Mouse (Mus musculus) CH12.LX (cell line): Measurements from ENCODE around the gene Erbb2. TPM values are rescaled to one million over a fixed set of nuclear protein-coding genes. Genes with fewer than 3 reads are reported as not detected.

Source experiments
- DNase-seq: peaks from one replicate; pipeline ENCODE4 v3.0.0-alpha.2; 2013; ENCODE audit errors: extremely low read depth
- H3K27ac ChIP-seq: 2 replicates; pipeline ENCODE4 v1.5.1; 2012; ENCODE audit warnings: low read depth, mild to moderate bottlenecking, control low read depth, moderate library complexity; ENCODE audit not compliant: insufficient read depth
- H3K27me3 ChIP-seq: replicated peaks from 2 replicates; pipeline ENCODE3; 2012; ENCODE audit warnings: inconsistent platforms
- H3K36me3 ChIP-seq, 2 experiments: replicated peaks in 1 of 2; 2 replicates each; pipeline versions ENCODE3 to v1.6.1; 2012; ENCODE audit warnings: inconsistent platforms in 1 of 2, low read length in 1 of 2, mild to moderate bottlenecking in 1 of 2, mixed read lengths in 1 of 2, moderate library complexity in 1 of 2; ENCODE audit not compliant: control insufficient read depth in 1 of 2, insufficient read depth in 1 of 2
- H3K4me1 ChIP-seq, 2 experiments: 2 replicates each; pipeline ENCODE4 v1.6.1; 2012; ENCODE audit warnings: inconsistent platforms in 1 of 2, moderate library complexity in 1 of 2; ENCODE audit not compliant: insufficient read depth in 2 of 2, control insufficient read depth in 1 of 2
- H3K4me2 ChIP-seq: 2 replicates; pipeline ENCODE4 v1.6.1; 2012; ENCODE audit warnings: low read depth, mild to moderate bottlenecking, control low read depth; ENCODE audit not compliant: poor library complexity, insufficient read depth, severe bottlenecking
- H3K4me3 ChIP-seq, 3 experiments: fragments of 150-350 bp in 1 of 3; sonication (generic) in 1 of 3; replicated peaks in 1 of 3; 2 replicates each; pipeline versions ENCODE3 to v1.5.1; 2011 to 2012; ENCODE audit warnings: low read depth in 2 of 3, low read length in 2 of 3, mild to moderate bottlenecking in 2 of 3, moderate library complexity in 2 of 3, control low read depth in 1 of 3, improper control_type of control experiment in 1 of 3, inconsistent platforms in 1 of 3, mixed read lengths in 1 of 3; ENCODE audit not compliant: poor library complexity in 1 of 3
- H3K79me2 ChIP-seq: replicated peaks from 2 replicates; pipeline ENCODE4 v1.6.1; 2012; ENCODE audit warnings: mild to moderate bottlenecking, moderate library complexity; ENCODE audit not compliant: control insufficient read depth, poor library complexity, insufficient read depth, severe bottlenecking; ENCODE audit errors: extremely low read depth
- H3K9ac ChIP-seq: 2 replicates; pipeline ENCODE4 v1.6.1; 2012; ENCODE audit warnings: low read depth, mild to moderate bottlenecking, control low read depth, moderate library complexity; ENCODE audit not compliant: insufficient read depth
- H3K9me3 ChIP-seq: replicated peaks from 2 replicates; pipeline ENCODE3; 2012; ENCODE audit warnings: low read length, inconsistent platforms, mixed read lengths
- BHLHE40 ChIP-seq: IDR thresholded peaks from 2 replicates; pipeline ENCODE4 v1.6.1; 2011; ENCODE audit warnings: mild to moderate bottlenecking, low read depth, low read length, improper control_type of control experiment
- CHD1 ChIP-seq: IDR thresholded peaks from 2 replicates; pipeline ENCODE4 v1.6.1; 2012; ENCODE audit warnings: low read depth, low read length, improper control_type of control experiment, inconsistent platforms
- CTCF ChIP-seq, 2 experiments: IDR thresholded peaks in 1 of 2; conservative IDR thresholded peaks in 1 of 2; 2 replicates each; pipeline ENCODE4 v1.5.1; 2011 to 2012; ENCODE audit warnings: low read depth in 2 of 2, low read length in 2 of 2, improper control_type of control experiment in 1 of 2, inconsistent platforms in 1 of 2, mild to moderate bottlenecking in 1 of 2, moderate library complexity in 1 of 2
- E2F4 ChIP-seq: IDR thresholded peaks from 2 replicates; pipeline ENCODE4 v1.6.1; 2011; ENCODE audit warnings: low read depth, low read length, improper control_type of control experiment; ENCODE audit not compliant: insufficient replicate concordance
- EP300 ChIP-seq: IDR thresholded peaks from 2 replicates; pipeline ENCODE4 v1.6.1; 2011; ENCODE audit warnings: low read length, improper control_type of control experiment
- HCFC1 ChIP-seq: IDR thresholded peaks from 2 replicates; pipeline ENCODE4 v1.6.1; 2012; ENCODE audit warnings: low read depth, mild to moderate bottlenecking, inconsistent platforms, low read length, improper control_type of control experiment
- KAT2A ChIP-seq: IDR thresholded peaks from 2 replicates; pipeline ENCODE4 v1.6.1; 2012; ENCODE audit warnings: low read length, improper control_type of control experiment, inconsistent platforms; ENCODE audit not compliant: insufficient replicate concordance
- MAZ ChIP-seq: IDR thresholded peaks from 2 replicates; pipeline ENCODE4 v1.6.1; 2012; ENCODE audit warnings: low read depth, mild to moderate bottlenecking, inconsistent platforms, low read length, improper control_type of control experiment, moderate library complexity
- MXI1 ChIP-seq: IDR thresholded peaks from 2 replicates; pipeline ENCODE4 v1.6.1; 2011; ENCODE audit warnings: mild to moderate bottlenecking, low read depth, low read length, improper control_type of control experiment
- NELFE ChIP-seq: IDR thresholded peaks from 2 replicates; pipeline ENCODE4 v1.6.1; 2011; ENCODE audit warnings: low read depth, low read length, improper control_type of control experiment
- NRF1 ChIP-seq: IDR thresholded peaks from 2 replicates; pipeline ENCODE4 v1.6.1; 2014; ENCODE audit warnings: low read depth, mild to moderate bottlenecking, inconsistent platforms, low read length, improper control_type of control experiment, moderate library complexity
- PAX5 ChIP-seq: IDR thresholded peaks from 2 replicates; pipeline ENCODE4 v1.6.1; 2012; ENCODE audit warnings: low read length, inconsistent platforms, mixed read lengths
- POLR2AphosphoS2 ChIP-seq: IDR thresholded peaks from 2 replicates; pipeline ENCODE4 v1.6.1; 2011; ENCODE audit warnings: low read depth, low read length, improper control_type of control experiment
- RAD21 ChIP-seq: IDR thresholded peaks from 2 replicates; pipeline ENCODE4 v1.6.1; 2011; ENCODE audit warnings: low read depth, mild to moderate bottlenecking, low read length, improper control_type of control experiment, moderate library complexity
- TBP ChIP-seq: conservative IDR thresholded peaks from 2 replicates; pipeline ENCODE4 v1.6.1; 2011; ENCODE audit warnings: low read depth, low read length, improper control_type of control experiment
- TCF12 ChIP-seq: IDR thresholded peaks from 2 replicates; pipeline ENCODE4 v1.6.1; 2014; ENCODE audit warnings: low read depth, mild to moderate bottlenecking, inconsistent platforms, low read length, improper control_type of control experiment
- UBTF ChIP-seq: IDR thresholded peaks from 2 replicates; pipeline ENCODE4 v1.6.1; 2012; ENCODE audit warnings: low read depth, mild to moderate bottlenecking, inconsistent platforms, low read length, improper control_type of control experiment, moderate library complexity
- USF1 ChIP-seq: IDR thresholded peaks from 2 replicates; pipeline ENCODE4 v1.6.1; 2014; ENCODE audit warnings: low read depth, mild to moderate bottlenecking, inconsistent platforms, low read length, improper control_type of control experiment
- USF2 ChIP-seq: conservative IDR thresholded peaks from 2 replicates; pipeline ENCODE4 v1.6.1; 2011; ENCODE audit warnings: low read depth, low read length, improper control_type of control experiment
- ZC3H11A ChIP-seq: IDR thresholded peaks from 2 replicates; pipeline ENCODE4 v1.6.1; 2012; ENCODE audit warnings: low read depth, mild to moderate bottlenecking, inconsistent platforms, low read length, improper control_type of control experiment
- dilution Hi-C: fragments of 300-500 bp; cut with MboI; formaldehyde crosslinking; loops from 2 replicates; pipeline ENCODE4 v1.14.3; 2020; ENCODE audit warnings: low sequenced_read_pairs; ENCODE audit not compliant: extremely low pct_unique_long_range_greater_than_20kb, extremely low pct_ligation_motif_present
- in situ Hi-C: fragments of 300-500 bp; cut with MboI; formaldehyde crosslinking; loops from 3 replicates; pipeline ENCODE4 v1.14.3; 2019; ENCODE audit warnings: low sequenced_read_pairs, low pct_ligation_motif_present, low pct_unique_long_range_greater_than_20kb, mixed read lengths
- polyA plus RNA-seq: library from polyadenylated mRNA; unstranded; fragments of >175 nt; gene quantifications from 2 replicates; pipeline ENCODE4 v1.2.1, GENCODE M21; 2012; ENCODE audit warnings: low read depth; ENCODE audit not compliant: insufficient read length
- total RNA-seq, 2 experiments: library from RNA; depleted of rRNA; stranded (reverse); fragments of 300-350 nt in 1 of 2; fragments of >200 nt in 1 of 2; gene quantifications; 2 replicates each; pipeline ENCODE4 v1.2.3; 2012 to 2014

Erbb2 gene
- total and polyA plus RNA-seq, 3 experiments = 0.06 to 0.17 TPM; not detected in 1

DNA sequence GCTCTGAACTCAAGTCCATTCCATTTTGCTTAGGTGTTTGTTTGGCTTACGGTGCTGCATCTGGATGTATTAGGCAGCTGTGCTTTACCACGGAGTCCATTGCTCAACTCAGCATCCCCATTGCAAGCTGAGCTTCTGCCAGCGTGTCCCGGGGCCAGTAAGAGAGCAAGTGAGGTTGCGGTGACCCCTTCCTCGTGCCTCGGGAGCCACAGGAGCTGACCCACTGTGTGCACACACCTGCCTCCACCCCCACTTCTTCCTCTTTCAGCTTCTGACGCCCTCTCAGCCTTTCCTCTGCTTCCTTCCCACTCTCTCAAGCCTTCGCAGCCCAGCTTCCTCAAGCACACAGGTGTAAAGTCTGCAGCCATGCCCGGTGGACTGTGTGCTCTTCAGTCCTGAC, 46.0 kb upstream of the Erbb2 start:
- no peak overlapping the region for H3K4me3 ChIP-seq
- no peaks in the 10 kb centered on the region for H3K27me3 ChIP-seq
- DNase-seq = no peak
- in situ Hi-C loops (no loop called here), dilution Hi-C loops (no loop called here)
- H3K27ac ChIP-seq = no peak overlapping the region
- no peaks in the 10 kb centered on the region; the same call in 1 of the 2 replicates for H3K79me2 ChIP-seq
- peaks cover 0 to 55% of the 10 kb centered on the region in 2 experiments for H3K36me3 ChIP-seq
- peaks cover 0 to 11% of the 10 kb centered on the region in 2 experiments; a peak in 2 of 4 replicates for H3K4me1 ChIP-seq
- TF ChIP-seq E2F4 = no peak
- no peak for TF ChIP-seq KAT2A
- TF ChIP-seq HCFC1 = no peak
- no peak for TF ChIP-seq POLR2AphosphoS2
- no peak for TF ChIP-seq USF1
- no peak for TF ChIP-seq NRF1
- no peak for TF ChIP-seq MAZ
- TF ChIP-seq CHD1 = no peak
- no peak for TF ChIP-seq TBP
- no peak for TF ChIP-seq CTCF (conservative IDR thresholded peaks at IDR 0.05 in 1 of 2, IDR thresholded peaks at IDR 0.05 in 1 of 2; ENCODE audit: low read depth in 2 of 2, low read length in 2 of 2)
- no peak overlapping the region for H3K9ac ChIP-seq
- no peak overlapping the region for H3K4me2 ChIP-seq
- H3K9me3 ChIP-seq = no peaks in the 10 kb centered on the region

DNA sequence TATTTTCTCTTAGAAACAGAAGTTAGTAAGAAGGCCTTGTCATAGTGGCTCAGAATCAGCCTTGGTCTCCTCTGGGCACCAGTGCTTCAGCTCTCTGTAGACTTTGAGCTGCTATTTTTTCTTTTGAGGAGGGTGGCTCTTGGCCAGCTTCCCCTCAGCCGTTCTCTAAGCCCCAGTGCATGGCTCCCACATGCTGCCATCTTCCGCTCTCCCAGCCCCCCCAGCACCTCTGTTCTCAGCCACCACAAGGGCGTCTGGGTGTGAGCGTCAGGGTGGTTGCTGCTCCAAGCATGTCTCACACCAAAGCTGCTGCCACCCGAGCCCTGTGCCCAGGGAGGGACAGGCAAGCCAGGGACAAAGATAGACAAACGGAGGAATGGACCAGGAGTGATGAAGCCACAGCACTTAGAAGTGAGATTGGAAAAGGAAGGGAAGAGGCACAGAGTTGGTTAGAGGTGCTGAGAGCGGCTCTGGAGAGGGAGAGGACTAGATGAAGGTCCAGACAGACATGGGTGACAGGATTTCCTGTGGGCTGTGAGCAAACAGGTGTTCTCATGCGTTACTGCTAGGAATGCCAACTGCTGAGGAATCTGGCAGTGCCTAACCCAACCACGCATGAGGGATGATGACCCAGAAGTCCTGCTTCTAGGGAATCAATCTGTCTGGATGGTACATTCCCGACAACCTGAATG, 45.0 kb upstream of the Erbb2 start:
- Histone ChIP-seq H3K4me3 (no peak overlapping the region), H3K27me3 (no peaks in the 10 kb centered on the region), H3K4me1 (peaks cover 0 to 7% of the 10 kb centered on the region in 2 experiments; a peak in 2 of 4 replicates), H3K9ac (no peak overlapping the region), H3K9me3 (no peaks in the 10 kb centered on the region), H3K79me2 (no peaks in the 10 kb centered on the region; the same call in 1 of the 2 replicates), H3K27ac (no peak overlapping the region), H3K36me3 (peaks cover 0 to 53% of the 10 kb centered on the region in 2 experiments), H3K4me2 (no peak overlapping the region)
- in situ Hi-C loops (no loop called here), dilution Hi-C loops (no loop called here)
- DNase-seq = no peak
- TF ChIP-seq POLR2AphosphoS2 (no peak), BHLHE40 (no peak), PAX5 (no peak), CHD1 (no peak), UBTF (no peak), MXI1 (no peak), USF2 (no peak), RAD21 (no peak), EP300 (no peak), TBP (no peak), ZC3H11A (no peak), TCF12 (no peak), NELFE (no peak)
